Mouse (Mus musculus) common myeloid progenitor, adult 5-6 weeks (primary cell): ENCODE data around the gene Fam168b. TPM values are rescaled to one million over a fixed set of nuclear protein-coding genes. Genes with fewer than 3 reads are reported as not detected.

ENCODE experiments used
- ATAC-seq: replicated peaks from 2 replicates; pipeline ENCODE4 v1.8.0; 2016; ENCODE audit warnings: low read depth, mild to moderate bottlenecking, moderate TSS enrichment, inconsistent platforms; ENCODE audit not compliant: poor library complexity, severe bottlenecking
- total RNA-seq: library from RNA; stranded (forward); fragments of 200-1000, 187-1606 nt; gene quantifications from 2 replicates; pipeline ENCODE4 v1.2.3, GENCODE M21; 2017

Gene Fam168b
- total RNA-seq, 1 experiment from 2014 or later, result 63.7 TPM

DNA sequence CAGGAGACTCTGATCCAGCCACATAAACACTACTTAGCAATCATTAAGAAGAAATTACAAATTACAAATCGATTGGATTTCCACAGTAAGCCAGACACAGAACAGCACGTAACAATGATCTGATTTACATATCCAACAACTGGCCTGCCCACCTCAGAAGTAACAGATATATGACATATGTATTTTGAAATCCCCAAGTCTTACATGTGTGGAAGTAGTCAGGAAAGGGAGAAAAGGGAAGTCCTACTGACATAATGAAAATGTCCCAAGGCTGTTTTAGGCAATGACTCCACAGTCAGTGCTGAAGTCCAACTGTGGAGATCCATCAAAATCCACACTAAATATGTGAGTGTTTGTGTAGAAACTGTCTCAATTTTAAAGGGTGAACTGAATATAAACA, 21.5 kb downstream of the Fam168b start:
- 0 out of 2 replicates have a peak, but pooled peaks have one; percentile 9 for ATAC-seq

DNA sequence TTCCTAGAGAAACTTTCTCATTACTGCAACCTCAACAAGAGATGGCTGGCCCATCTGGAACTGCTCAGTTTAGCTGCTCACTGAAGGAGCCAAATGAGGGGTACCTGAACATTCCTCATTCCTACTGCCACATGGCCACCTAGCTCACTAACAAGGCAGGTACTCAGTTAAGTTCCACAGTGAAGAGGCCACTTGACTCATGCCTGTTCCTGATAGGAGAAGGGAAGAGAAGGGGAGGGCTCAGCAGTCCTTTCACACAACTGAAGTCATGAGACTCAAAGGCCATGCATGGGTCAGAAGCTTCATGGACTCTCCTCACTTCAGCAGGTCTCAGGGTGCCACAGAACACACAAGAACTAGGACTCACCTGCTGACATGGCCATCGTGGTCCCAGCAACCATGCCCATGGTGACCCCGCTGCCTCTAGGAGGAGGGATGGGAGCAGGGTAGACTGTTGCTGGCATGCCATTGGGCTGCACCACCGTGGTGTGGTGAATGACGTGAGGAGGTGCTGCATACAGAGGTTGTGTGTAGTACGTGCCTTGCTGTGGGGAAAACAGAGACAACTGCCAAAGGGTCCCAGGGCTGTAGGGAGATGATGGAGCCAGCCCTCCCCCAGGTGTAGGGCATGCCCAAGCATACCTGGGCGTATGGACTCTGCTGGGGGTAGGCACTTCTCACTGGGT, 23.5 kb downstream of the Fam168b start:
- no peak for ATAC-seq

DNA sequence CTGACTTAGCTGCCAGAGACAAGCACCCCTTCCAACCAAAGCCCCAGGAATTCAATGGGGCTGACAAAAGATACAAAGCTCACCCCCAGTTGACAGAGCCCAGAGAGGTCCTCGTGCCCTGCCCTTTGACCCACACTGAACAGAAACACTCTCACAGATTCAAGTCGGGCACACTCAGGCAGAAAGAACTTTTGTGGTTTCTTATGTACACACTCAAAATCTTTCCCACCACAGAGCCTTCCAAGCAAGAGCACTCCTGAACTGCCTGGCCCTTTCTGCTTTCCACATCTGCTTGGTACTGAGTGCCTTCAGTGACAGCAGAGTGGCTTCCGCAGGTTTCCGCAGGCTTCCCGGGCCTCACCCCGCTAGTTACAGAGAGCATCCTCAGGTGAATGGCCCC, 27.0 kb downstream of the Fam168b start:
- no peak for ATAC-seq

DNA sequence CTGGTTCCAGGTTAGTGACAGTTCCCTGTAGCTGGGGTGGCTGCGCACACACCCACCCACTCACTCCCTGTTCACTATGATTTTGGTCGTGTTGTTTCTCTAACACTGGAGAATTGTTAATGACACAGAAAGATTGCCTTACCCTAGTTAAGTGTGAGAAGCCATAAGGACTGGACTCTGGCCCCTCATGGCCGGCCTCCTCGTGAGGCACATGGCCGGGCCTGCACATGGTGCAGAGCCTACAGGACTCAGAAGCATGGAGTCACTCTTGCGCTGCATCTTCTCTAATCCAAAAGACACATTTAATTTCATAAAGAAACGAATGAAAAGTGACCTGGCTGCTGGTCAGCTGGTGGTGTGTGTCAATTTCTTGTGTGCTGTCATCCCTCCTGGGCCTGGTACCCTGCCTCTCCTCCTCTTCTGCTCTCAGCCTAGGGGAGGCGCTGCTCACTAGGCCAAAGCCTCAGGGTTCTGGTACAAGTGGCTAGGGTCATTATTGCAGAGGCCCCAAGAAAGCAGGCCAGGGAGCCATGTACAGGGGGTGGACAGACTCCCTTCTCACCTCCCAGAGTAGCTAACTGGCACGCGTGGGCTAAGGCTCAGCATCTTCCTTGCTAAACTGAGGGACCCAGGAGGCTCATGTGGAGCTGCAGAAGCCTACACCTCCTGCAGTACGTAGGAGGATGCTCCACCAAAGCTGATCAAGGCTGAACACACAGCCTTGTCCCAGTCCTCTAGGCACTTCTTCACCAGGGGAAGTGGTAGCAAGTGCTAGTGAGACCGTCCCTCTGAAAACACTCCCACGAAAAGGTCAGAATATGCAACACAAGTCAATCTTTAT, 30.2 kb downstream of the Fam168b start:
- no peak for ATAC-seq

DNA sequence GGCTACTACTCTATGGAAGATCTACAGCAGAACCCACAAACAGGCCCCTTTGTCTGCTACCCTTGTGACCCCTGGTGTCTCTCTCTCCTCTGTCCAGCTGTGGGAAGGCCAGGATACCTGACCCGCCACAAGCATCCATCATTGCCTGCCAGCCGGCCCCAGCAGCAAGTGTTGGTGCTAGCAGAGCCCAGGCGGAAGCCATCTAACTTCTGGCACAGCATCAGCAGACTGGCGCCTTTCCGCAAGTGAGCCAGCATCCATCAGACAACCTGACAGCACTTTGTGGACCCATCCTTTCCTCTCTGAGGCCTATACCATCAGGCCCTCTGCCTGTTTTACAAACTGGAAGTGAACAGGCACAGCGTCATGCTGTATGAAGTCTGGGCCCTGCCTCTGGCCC, 31.3 kb downstream of the Fam168b start:
- ATAC-seq, result no peak

DNA sequence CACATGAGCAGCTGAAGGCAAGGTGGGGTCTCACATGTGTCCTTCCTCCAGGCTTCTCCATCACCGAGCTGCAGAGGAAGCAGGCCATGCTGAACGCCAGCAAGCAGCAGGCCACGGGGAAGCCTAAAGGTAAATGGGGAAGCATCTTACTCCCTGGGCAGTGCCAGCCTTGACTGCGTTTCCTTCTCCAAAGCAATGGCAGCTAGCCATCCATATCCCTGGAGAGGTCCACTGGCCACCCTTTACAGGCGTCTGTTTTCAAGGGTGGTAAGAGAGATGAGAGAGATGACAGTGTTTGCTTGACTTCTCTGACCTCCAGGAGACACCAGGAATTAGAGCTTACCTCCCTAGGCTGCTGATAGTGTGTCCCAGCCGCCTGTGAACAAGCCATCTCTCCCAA, 31.8 kb downstream of the Fam168b start:
- ATAC-seq, result no peak

DNA sequence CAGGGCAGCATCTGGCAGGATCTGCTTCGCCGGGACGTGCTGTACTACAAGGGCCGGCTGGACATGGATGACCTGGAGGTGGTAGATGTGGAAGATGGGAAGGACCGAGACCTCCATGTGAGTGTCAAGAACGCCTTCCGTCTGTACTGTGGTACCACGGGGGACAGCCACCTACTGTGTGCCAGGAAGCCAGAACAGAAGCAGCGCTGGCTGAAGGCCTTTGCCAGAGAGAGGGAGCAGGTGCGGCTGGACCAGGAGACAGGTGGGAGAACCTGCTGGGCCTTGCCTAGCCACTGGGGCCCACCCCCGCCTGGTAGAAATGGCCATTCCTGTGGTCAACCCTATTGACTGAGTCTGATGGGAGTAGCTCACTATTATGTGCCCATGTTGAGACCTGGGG, 32.6 kb downstream of the Fam168b start:
- no peak for ATAC-seq

DNA sequence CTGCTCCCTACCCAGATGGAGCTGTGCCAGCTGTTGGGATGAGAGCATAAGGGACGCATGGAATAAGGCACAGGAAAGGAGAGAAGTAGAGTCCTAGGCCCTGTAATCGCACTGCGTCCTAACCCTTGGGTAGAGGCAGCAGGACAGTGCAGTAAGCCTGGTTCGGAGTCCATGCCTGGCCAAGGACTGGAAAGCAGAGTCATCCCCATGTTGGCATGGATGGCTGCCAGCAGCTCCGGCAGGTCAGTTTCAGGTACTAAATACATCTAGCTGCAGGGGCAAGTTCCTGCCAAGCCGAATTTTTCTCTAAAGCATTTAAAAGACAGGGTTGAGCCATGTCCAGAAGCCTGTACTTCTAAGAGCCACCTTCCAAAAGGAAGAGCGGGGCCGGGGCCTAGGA, 34.4 kb downstream of the Fam168b start:
- ATAC-seq, result no peak

DNA sequence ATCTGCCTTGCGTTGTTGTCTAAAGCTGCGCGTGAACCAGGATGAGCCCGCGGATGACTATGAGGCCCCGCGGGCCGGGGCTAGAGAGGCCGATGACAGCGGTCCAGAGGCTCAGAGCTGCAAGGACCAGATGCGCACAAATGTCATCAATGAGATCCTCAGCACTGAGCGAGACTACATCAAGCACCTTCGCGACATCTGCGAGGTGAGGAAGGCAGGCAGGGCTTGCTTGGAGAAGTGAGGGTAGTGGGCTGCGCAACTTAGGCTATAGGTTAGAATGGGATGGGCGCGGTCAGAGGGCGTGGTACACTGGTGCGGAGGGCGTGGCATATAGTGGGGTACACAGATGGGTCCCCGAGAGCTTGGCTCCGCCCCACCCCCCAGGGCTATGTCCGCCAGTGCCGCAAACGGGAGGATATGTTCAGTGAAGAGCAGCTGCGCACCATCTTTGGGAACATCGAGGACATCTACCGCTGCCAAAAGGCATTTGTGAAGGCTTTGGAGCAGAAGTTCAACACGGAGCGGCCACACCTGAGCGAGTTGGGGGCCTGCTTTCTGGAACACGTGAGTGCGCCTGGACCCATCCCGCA, 36.8 kb downstream of the Fam168b start:
- ATAC-seq, result no peak

DNA sequence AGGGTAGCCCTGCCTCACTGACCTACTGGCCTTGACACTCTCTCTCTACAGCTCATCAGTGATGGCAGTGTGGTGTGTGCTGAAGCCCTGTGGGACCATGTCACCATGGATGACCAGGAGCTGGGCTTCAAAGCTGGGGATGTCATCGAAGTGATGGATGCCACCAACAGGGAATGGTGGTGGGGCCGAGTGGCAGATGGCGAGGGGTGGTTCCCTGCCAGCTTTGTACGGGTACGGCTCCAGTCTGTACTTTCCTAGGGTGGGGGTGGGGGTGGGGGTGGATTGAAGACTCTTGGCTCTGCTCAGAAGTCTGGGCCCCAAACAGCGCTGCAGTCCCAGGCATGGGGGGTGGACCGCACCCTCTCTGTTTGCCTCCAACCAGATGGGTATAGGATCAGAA, 38.0 kb downstream of the Fam168b start:
- ATAC-seq, result no peak

DNA sequence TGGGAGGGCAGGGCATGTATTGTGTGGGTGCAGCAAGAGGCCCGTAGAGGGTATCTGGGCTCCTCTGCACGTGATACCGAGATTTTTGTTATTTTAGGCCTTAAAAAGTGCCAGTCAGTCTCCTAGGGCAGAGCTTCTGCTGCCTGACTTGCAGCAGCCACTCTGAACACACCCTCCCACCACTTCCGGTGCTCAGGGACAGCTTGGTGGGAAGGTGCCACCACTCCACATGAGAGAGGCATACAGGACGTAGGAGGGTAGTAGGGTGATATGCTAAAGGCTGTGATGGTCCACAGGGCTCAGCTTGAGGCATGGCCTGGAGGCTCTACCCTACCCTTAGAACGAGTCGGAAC, 40.6 kb downstream of the Fam168b start:
- peak; percentile 70 for ATAC-seq

DNA sequence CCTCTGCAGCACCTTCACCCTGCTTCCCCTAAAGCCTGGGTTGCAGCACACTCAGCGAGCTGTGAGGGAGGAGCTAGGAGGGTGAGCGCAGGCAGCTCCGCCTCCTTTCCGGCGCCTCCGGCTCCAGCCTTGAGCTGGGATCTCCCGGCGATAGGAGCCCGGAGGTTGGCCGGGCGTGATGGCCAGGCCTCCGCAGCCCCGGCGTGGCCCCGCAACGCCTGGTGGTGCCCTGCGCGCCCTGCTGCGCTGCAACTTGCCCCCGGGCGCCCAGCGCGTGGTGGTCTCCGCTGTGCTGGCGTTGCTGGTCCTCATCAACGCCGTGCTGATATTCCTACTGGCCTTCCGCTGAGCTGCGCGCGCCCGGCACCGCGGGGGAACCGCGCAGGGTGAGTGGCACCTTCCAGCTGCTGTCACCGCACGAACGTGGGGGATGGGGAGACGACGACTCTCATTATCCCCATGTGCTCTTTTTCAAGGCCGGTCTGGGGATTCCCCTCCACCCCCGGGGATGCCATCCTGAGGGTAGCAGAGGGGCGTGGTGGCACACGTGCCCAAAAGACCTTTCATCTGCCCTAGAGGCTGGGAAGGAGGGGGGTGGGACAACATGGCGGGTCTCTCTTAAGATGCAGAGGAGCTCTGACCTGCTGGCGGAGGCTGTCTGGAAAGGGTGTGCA, 41.1 kb downstream of the Fam168b start:
- ATAC-seq, result peak; percentile 90

DNA sequence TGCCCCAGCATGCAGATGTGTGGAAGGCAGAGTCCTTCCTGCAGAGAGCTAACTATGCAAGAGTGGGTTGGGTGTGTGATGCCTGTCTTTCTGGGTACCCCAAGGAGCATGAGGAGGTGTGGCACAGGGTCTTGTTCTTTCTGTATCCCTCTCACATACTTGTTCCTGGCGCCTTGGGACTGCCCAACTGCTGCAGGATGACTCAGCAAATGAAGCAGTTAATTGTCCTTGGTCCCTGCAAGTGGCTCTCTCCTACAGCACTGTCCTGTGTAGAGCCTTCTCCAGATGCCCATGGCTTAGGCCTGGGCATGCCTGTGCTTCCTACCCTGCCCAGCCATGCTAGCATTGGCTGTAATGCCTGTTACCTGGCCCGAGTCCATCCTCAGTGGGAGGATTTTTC, 43.7 kb downstream of the Fam168b start:
- ATAC-seq, result no peak

DNA sequence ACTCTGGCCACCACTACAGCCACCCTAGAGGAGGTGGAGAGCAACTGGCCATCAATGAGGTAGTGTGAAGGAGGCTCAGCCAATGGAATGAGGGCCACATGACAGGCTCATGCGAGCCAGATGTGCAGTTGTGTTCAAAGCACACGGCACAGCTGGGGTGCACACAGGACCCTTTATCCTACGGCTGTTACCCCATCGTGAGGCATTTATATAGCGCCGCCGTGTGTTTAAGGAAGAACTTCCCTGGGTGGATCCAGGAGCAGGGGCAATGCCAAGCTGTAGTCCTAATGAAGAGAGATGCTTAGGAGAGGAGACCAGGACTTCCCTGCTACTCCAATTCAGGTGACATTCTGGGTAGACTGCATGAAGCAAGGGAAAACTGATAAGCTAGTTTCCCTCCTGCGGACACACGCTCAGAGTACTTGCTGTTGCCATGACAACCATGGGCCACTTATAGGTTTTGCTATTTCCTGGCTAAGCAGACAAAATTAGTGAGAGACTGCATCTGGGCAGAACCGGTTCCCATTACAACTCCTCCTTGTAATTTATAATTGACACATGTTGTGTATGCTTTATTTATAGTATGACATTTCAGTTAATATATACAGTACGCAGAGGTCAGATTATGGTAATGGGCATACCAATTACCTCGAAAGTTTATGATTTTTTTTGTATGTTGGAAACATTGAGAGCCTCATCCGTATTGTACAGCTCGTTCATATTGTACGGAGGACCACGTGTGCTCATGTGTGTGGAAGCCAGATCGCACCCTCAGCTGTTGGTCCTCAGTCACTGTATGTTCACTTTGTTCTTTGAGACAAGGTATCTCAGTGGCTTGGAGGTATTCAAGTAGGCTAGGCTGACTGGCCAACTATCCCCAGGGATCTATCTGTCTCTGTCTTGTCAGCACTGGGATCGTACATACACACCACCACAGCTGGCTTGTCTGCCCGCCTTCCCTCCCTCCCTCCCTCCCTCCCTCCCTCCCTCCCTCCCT, 49.3 kb downstream of the Fam168b start:
- ATAC-seq, result peak; percentile 75

DNA sequence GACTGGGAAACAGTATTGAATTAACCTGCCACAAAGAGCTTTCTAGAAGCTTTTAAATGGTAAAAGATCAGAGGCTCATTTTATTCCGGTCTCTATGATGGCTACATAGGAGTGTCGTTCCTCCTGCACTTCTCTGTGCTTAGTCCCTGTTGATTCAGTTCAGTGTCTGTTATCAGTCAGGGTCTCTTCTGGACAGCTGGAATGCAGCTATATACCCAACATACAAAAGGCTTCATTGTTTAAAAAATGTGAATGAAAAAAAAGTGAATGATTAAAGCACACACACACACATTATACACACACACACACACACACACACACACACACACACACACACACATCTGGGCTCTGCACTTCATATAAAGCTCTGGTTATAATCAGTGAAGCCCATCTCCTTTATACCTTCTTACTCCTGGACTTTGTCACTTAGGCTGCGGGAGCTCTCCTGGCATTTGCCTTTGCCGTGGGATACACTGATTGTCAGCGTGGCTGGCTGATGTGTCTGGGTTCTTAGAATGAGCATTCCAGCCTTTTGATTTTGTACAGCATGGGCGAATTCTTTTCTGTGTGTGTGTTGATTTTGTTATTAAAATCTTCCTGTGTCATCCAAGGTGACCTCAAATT, 59.2 kb downstream of the Fam168b start:
- ATAC-seq, result no peak

DNA sequence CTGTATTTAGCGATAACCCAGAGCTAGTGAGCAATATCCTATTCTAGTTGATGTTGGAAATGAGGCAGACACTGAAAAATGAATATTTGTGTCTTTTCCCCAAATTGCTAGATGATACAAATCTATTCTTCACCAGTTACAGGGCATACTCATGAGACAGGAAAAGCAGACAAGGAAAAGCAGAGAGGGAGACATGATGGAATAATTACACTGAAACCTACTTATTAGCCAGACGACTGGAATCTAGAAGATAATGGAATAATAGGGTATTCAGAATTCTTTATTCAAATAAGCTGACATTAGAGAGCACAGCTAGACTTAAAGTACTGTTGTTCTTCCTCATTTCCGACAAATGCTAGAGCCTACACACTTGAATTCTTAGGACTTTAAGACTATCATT, 67.0 kb downstream of the Fam168b start:
- ATAC-seq, result no peak

DNA sequence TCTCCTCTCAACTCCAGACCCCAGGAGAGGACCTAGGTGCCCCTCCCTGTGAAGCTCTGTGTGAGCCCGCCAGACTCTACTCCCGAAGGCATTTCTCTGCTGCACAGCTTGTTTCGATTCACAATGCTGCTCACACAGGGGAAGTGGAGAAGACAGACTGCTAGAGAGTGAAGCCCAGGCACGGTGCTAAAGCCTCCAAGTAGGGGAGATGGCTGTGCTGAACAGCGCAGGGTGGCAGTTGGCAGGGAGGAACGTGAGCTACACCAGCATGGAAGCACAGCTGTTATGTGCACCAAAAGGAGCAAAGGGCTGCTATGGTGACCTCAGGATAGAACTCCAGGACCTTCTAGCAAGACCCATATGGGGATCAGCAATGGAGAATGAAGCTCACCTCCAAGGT, 74.0 kb downstream of the Fam168b start:
- no peak for ATAC-seq

DNA sequence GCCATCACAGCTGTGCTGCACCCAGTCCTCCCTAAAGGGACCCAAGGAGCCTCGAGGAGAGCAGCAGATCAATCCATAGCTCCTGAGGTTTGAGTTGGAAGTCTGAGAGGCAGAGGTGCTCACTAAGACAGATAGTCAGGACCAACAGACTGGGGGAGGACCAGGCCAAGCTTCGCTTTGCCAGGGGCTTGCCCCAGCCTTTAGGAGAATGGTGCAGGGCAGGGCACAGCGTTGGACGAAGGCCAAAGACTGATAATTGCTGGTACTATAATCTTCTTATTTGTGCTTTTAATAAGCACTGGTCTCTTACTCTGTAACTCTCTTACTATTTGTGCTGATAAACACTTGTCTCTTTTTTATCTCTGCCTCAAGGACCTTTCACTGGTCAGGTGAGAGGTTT, 75.0 kb downstream of the Fam168b start:
- ATAC-seq, result no peak

DNA sequence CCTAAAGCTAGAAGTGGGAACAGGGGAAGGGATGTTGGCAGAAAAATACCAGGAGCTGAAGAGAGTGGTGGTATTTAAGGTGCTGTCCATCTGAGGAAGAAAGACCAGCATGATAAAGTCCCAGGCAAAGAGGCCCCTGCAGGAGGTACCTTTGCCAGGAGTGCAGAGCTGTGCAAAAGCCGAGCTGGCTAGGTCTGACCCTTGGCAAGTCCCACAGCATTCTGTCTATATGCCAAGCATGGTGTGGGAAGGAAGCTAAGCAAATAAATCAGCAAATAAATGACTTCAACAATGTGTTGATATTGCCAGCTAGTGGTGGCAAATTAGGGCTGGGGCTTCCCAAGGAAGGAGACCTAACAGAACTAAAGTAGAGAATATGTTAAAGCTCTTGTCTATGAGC, 76.0 kb downstream of the Fam168b start:
- no peak for ATAC-seq
